Mouse (Mus musculus) layer of hippocampus, adult 9-11 months (tissue): Measurements from ENCODE around the gene Vmn2r38.
"Not testable (repeated sequence)": the region's sequence is repeated elsewhere in the genome, so short reads cannot be mapped to it uniquely, and the experiment has no call there.

ENCODE experiments used
- DNase-seq: peaks from one replicate; pipeline ENCODE4 v3.0.0; 2022

Vmn2r38 gene

DNA sequence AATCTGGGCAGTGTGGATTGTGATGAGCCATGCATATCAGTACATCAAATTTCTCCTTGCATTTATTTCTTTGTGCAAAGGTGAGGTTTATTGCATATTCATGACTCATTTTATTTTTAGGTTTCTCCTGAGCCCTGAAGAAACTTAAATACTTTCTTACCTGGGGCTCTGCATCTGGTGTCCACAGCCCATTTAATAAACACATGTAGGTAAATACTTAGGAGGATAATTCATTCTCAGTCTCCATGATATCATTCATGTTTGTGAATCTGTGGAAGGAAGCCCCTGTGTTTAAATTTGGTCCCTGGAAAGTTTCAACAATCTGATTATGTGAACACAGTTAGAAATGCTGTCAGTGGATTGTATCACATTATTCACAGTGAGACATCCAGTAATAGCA lies at the start of gene Vmn2r38:
Vmn2r38 (minus strand) TSS at position 101 of the 400 bp plus-strand sequence.
- DNase-seq: not testable (repeated sequence)

DNA sequence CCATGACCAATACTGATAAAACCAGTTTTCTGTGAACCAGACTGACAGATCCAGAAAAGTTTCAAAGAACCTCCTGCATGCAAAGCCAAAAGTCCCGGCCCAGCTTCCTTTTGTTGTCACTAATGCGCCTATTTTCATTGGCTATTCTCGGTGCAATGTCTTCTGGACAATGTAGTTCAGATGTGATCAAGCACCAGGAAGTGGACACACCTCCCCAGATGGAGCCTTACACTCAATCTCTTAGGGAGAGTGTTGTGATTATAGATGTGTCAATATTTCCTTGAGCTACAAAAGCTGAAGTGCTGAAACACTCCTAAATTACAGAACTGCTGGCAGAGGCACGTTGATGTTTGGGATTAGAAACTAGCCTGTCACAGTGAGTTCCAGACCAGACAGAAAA lies 32.3 kb downstream of the Vmn2r38 start:
- not testable (repeated sequence) for DNase-seq

DNA sequence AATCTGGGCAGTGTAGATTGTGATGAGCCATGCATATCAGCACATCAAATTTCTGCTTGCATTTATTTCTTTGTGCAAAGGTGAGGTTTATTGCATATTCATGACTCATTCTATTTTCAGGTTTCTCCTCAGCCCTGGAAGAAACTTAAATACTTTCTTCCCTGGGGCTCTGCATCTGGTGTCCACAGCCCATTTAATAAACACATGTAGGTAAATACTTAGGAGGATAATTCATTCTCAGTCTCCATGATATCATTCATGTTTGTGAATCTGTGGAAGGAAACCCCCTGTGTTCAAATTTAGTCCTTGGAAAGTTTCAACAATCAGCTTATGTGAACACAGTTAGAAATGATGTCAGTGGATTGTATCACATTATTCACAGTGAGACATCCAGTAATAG lies 67.0 kb downstream of the Vmn2r38 start, which contains the start of gene Vmn2r39:
Vmn2r39 (minus strand) TSS at position 101 of the 400 bp plus-strand sequence.
- DNase-seq: not testable (repeated sequence)
